Mouse (Mus musculus) G1E (cell line): Measurements from ENCODE around the gene Scfd2.

Source experiments
- CTCF ChIP-seq: IDR thresholded peaks from 2 replicates; pipeline ENCODE4 v1.5.1; 2012; ENCODE audit warnings: low read depth, low read length, inconsistent platforms, mixed read lengths
- GATA1 ChIP-seq: IDR thresholded peaks from 2 replicates; pipeline ENCODE4 v1.6.1; 2012; ENCODE audit warnings: borderline replicate concordance, low read length, inconsistent platforms, mixed read lengths
- GATA2 ChIP-seq: IDR thresholded peaks from 2 replicates; pipeline ENCODE4 v1.6.1; 2012; ENCODE audit warnings: low read depth, low read length, inconsistent platforms, borderline replicate concordance
- POLR2AphosphoS5 ChIP-seq: IDR thresholded peaks from 2 replicates; pipeline ENCODE4 v1.6.1; 2012; ENCODE audit warnings: low read depth, low read length, inconsistent platforms; ENCODE audit not compliant: insufficient replicate concordance
- TAL1 ChIP-seq: conservative IDR thresholded peaks from 2 replicates; pipeline ENCODE4 v1.6.1; 2012; ENCODE audit warnings: low read depth, low read length, inconsistent platforms, mixed read lengths

GRCm38 (mm10) chr5:74402626-74403025 lies 128.9 kb downstream of the Scfd2 start:
- TF ChIP-seq CTCF = no peak
- TF ChIP-seq TAL1 = no peak
- no peak for TF ChIP-seq GATA1
- no peak for TF ChIP-seq GATA2
- no peak for TF ChIP-seq POLR2AphosphoS5
